Mouse (Mus musculus) ovary, postnatal 36 days (tissue): ENCODE measurements at regions not wholly inside any gene's neighbourhood (a gene's known extent, or its start where the extent isn't known, plus 50 kb on each side); places are given as distances from the start of the nearest gene placed in this dataset.
A peak's percentile ranks its signal among the peaks of the same experiment; 100 is the strongest.

Experiments
- DNase-seq: peaks from one replicate; pipeline ENCODE4 v3.0.0; 2022; ENCODE audit warnings: low spot score, mixed read lengths

DNA sequence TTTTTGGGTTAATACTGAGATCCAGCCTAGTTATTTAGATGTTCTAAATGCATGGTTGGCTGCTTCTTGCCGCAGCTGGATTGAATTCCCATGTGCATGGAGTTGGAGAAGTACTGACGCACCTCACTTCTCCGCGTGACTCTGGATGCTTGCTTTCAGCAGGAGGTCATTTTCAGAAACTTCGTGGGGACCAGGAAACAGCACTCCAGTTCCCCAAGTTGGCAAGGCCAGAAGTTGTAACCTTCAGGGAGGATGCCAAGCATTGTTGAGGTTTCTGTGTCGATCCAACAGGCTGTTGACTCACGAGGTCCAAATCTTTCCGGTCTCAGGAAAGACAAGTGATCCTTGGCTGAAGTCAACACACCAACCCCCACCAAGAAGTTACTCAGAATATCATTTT is 167.6 kb upstream of the Dpt start:
- DNase-seq: no peak

DNA sequence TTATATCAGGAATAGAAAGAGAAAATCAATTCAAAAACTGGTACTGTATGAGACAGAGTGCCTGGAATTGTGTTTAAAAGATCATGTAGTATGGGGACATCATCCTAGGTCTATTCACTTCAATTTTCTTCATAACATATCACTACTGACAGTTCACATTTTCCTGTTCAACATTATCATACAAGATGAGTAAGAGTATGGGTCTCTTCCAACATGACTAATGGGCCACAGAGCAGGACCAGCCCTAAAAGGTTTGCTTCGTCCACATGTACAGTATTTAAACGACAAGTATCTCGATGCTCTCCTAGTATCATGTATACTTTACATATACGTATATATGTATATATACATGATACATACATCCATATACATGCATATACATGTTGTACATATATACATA is 164.8 kb upstream of the Atp1b1 start:
- DNase-seq: no peak

DNA sequence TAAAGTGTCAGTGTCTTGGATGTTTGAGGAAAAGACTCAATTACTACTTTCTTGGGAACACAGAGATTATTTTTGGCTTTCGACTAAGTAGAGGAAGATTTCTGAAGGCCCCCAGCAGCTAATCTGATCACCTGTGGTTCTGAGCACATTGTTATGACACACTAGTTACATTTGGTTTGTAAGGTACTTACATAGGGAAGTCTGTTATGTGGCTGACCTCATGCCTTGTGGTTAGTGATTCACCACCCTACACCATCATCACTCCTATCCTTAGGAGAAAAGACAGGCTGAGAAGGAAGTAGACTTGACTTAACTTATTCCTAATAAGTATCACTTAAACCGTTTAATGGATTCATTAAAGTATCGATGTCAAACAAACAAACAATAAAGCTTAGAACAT is 164.3 kb upstream of the Atp1b1 start:
- no peak for DNase-seq

DNA sequence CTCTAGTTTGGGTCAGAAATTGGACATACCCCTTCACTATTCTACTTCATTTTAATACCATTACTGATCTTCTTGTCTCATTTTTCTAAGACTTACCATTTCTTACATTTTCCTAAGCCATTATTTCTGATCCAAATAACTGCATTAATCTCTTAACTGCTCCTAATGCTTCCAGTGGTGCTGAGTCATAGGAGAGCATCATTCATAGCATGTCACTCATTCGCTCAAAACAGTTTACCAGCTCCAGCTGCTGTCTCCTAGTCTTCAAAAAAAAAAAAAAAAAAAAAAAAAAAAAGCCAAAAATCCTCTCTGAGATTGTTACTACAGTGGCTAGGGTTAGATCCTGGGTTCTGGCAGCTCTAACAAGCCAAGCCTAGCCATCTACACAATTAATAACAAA is 162.0 kb upstream of the Atp1b1 start:
- DNase-seq: no peak

DNA sequence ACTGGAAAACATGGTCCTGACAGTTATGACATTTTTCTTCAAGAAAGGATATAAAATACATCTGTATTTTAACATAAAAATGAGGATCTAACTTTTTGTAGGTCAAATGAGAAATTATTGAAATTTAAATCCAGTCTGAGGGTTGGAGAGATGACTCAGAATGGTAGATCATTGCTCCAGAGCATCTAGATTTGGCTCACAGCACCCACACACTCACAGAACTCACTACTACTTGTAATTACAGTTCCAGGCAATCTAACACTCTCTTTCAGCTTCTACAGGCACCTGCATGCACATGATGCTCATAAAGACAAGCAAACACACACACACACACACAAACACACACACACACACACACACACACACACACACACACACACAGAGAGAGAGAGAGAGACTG is 159.7 kb upstream of the Atp1b1 start:
- DNase-seq: no peak

DNA sequence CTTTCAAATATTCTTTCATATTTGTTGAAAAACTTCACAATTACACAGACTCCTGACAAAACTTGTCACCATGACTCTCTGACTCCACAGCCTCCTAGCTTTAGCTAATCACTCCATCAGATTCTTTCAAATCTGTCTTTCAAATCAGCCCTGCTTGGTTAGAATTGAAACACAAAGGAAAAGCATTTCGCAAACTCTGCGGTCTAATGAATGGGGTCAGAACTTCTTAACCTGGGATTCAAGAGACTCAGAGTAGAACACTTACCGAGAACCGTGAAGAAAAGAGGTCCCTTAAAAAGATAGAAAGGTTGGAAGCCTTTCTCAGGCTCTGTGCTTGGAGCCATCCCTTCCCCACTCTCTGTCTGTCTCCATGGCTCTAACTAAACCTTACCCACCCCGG is 148.9 kb upstream of the Atp1b1 start:
- no peak for DNase-seq

DNA sequence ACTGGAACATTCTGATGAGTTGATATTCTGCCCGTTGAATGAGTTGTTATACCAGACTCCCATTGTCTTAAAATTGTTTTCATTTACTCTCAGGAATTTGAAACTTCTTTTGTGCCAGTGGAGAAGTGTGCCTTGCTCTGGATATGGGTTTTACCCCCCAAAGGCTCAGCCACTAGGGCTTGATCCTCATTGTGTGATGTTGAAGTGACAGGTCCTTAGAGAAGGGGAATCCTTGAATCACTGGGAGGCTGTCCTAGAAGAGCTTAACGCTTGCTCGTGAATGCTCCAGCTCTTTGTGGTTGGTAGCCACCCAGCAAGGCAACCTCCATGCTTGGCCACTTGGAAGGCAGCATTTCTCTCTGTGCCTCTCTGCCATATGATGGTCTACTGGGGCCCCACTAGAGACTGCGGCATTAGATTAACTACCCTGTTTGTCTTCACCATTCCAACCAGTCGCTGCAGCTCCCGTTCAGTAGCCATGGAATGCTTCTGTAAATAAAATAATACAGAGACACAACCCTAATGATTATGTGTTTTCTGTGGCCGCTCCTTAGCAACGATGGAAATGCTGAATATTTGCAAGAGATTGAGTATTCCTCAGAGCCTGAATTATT is 148.1 kb upstream of the Atp1b1 start:
- no peak for DNase-seq

DNA sequence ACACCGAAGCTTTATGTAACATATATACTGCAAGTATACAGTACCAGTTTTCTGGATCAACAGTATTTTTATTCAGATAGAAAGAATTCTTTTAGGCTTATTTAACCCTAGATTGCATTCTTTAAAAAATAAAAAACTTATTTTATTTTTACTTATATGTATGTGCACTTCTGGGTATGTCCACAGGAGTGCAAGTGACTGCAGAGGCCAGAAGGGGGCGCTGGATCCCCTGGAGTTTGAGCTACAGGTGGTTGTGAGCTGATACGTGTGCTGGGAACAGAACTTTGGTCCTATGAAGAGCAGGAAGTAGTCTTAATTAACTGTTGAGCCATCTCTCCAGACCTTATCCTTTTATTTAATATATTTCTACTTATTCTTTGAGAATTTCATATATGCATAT is 145.3 kb upstream of the Atp1b1 start:
- DNase-seq: no peak

DNA sequence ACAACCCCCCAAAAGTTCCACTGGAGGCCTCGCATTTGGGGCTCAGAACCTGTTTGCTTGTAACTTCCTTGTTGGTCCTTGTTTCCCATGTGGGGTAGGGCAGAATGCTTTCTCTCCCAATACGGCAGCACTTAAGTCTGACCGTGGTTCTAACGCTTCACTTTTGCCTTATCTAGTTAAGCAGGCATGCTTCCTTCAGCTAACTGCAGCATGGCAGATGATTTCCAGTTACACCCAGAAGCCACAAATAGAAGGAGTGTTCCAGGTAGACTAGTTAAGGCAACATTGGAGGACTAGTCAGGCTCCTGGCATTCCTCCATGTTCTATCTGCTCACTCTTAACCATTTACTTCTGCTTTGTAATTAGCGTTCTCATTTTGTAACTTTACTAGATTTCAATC is 144.4 kb upstream of the Atp1b1 start:
- no peak for DNase-seq

DNA sequence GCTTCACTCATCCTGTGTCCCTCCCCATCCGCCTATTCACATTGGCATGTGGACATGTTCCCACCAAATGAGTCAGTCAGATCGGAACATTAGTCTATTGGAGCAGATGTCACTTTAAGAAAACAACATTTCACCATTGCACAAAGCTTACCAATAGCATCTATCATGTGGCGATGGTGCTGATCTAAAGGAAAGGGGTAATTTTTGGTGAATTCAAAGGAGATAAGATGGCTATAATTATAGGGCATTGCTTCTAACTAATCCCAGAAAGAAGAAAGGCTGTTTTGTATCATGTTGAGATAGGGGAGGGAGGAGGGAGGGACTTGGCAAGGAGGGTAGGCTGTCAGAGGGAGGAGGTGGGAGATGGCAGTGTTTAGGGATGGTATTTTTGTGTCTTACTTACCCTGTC is 132.1 kb upstream of the Atp1b1 start:
- DNase-seq: no peak

DNA sequence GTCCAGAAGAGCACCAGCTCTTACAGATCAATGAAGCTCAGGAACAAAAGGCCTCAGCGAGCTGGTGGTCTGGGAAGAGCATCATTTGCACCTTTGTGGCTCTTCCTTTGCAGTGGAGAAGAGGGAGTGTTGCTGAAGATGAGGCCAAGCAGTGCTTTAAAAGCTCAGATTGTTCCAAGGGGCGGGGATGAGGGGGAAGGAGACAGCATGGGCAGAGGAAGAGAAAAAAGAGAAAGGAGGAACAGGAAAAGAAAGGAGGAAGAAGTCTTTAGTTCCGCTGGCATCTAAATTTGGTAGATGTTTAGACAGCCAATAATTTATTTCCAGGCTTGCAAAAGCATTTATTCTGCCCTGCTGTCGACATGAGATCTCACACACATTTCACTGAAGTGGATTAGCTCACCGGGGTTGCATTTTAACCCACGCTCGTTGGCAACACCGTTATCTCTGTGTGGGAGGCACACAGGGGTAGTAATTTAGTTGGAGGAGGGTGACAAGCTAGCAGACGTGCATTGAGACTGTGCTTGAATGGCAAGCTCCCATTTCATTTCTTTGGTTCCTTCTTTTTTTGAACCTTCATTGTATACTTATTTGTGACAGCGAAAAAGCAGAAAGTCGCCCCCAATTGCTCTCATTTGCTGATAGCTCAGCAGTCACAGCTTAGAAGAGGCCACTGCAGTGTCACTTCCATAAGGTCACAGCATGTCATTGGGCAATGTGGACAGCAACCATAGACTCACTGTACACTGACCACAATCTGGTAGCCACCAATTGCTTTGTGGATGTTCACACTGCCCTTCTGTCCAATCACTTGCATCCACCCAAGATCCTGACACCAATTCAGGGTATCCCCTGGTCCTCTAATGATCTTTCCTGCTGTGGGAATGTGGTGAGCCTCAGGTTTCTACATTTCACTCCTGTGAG is 128.2 kb upstream of the Atp1b1 start:
- DNase-seq: peak; percentile 12

DNA sequence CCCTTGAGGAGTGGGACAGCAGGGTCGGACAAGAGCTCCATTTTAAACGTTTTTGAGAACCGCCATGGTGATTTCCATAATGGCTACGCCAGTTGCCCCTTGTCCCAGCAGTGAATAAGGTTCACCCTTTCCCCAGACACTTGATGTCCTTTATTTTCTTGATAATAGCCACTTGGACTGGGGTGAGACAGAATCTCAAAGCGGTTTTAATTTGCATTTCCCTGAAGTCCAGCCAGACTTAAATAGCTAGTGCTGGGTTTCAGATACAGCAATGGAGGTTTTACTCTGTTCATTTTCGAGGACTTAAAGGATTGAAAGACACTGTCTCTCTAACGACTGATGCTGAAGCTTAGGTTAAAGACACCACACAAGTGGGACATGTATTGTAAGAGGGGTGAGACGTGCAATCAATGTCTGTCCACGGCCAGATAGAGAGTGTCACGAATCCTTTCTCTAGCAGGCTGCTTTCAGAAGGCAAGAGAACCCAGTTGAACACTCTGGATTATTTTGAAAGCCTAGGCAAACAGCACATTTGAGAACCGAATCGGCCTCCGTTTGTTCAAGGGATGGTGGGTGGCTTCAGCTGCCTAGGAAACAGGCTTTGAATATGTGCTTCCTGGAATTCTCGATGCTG is 118.8 kb upstream of the Atp1b1 start:
- DNase-seq: no peak

DNA sequence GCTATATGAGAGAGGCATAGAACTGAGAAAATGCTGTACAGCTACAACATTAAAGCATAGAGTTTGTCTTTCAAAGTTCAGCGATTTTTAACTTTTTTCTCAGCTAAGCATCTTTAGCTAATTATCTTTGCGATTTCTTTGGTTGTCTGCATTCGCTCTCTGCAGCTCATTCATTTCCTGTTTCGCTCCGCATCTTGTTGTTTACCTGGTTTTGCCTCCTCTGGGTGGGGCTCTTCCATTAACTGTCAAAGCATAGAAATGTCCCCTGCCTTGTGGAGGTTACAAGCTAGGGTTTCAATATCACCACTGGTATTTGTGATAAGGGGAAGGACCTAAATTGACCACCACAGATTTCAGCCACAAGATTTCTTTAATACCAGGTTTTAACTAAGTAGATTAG is 115.5 kb upstream of the Atp1b1 start:
- no peak for DNase-seq

DNA sequence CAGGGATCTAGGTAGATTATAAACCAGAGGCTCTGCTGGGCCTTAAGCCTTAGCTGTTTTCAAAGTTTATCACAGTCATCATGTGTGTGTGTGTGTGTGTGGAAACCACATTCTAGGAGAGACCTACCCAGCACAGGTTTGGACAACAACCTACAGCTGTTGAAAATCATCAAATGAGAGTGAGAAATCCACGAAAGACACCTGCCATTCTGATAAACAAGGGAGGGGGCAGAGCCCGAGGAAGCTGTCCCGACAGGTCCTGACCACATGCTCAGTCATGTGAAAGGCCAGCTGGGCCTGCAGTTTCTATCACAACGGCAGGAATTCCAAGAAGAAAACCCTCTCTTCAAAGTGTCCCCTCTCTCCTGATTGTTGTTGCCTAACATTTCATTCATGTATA is 114.0 kb upstream of the Atp1b1 start:
- DNase-seq: no peak

DNA sequence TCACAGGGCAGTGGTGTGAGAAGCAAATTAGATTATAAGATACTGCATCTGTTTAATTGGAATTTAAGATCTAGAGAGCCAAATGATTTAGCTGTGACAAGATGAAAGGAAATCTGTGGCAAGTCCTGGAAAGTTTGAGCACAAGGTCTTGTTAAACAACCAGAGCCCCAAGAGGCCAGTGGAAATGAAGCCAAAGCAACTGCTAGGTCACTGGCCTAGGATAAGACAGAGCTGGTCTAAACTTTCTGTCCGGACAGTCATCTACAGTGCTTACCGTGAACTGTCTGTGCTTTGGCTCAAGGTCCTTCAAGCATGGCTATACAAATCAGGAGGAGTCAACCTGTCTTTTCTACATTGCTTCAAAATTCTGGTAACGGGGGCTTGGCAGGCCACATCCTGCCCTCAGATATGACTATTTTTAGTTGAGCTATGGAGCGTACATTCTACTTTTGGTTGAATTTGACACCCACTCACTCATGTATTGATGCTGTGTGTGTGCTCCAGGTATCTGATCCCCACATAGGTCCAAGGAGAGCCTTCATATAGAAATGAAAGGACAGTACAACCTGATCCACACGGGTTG is 113.4 kb upstream of the Atp1b1 start:
- DNase-seq: no peak

DNA sequence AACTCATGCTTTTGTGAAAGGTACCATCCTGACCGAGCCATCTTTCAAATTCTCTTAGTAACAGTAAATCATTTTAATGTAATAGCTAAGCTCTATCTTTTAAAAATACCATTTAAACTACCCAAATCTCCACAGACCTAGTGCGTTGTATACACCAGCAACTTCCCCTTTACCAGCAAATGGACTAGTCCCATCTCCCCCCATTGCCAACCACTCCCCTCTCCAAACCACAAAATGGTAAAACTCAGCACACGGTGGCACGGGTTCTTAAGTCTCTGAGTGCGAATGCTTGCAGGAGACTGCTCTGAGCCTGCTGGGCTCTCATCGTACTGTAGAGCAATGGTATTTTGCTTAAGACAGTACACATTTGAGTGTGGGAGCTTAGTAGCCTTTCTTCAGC is 106.7 kb upstream of the Atp1b1 start:
- DNase-seq: no peak

DNA sequence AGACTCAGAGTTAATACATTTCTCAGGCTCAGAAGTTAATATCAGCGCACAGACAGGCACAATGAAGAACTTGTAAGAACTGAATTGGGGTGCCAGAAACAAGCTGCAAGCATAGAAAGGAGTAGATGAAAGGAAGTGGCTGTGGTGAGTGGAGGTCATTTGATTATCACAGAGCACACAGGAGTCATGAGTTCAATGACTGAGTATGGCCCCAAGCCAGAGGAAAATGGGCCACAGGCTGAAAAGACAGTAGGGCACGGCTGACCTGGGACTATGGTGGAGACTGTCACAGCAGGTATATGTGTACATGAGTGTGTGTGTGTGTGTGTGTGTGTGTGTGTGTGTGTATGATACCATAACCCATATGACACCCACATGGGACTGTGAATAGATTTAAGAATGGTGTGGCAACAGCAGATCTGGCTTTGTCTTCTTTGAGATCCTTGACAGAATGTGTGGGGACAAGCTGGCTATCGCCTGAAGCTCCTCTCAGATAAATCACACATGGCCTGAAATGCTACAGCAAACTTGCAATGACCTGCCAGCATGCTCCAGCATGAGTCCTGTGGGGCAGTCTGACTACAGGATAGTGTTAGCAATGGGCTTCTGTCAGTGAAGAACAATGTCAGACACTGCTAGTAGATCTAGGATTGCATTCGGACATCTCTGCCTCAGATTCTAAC is 101.5 kb upstream of the Atp1b1 start:
- no peak for DNase-seq

DNA sequence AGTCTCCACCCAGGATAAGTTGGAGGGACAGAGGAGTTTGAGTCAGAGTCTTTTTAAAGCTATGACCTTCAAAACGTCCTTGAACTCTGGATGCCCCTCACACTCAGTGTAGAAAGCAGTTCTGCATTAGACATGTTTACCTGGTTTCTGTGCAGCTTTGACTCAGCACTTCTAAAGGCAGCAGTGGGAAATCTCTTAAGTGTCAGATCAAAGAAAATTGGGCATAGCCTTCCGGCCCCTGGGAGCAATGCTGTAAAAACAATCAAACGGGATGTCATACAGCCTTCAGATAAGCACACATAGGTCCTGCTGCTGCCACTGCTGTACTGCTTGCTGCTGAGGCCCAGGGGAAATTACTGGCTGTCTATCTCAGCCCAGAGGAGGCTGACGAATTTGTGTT is 94.5 kb upstream of the Atp1b1 start:
- DNase-seq: no peak

DNA sequence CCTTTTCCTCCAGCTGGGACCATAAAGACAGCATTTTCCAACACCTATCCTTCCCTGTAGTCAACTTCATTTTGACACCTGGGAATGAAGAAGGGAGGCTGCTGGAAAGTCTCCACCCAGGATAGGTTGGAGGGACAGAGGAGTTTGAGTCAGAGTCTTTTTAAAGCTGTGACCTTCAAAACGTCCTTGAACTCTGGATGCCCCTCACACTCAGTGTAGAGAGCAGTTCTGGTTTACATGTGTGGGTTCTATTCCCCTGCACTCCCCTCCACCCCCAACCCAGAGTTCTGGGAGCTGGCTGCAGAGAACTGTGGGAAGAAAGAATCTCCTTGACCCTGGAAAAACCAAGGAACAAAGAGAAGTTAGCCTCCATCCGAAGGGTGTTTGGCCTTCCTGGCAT is 92.9 kb upstream of the Atp1b1 start:
- no peak for DNase-seq

DNA sequence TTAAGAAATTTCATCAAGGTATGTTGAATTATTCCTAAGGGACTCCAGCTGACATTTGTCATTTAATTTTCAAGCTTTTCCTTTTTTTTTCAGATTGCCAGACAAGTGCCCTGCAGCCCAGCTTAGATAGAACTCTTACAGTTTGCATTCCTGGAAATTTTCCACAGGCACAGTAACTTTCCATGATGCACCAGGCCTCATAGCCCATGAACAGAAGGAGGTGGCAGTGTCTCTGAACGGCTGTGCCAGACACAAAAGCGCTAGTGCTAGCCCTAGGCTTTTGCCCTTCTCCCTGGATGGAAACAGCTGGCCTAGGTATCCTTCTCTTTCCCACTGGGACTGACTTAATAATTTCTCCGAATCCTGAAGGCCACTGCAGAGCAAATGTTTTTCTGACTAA is 92.4 kb upstream of the Atp1b1 start:
- DNase-seq: no peak

DNA sequence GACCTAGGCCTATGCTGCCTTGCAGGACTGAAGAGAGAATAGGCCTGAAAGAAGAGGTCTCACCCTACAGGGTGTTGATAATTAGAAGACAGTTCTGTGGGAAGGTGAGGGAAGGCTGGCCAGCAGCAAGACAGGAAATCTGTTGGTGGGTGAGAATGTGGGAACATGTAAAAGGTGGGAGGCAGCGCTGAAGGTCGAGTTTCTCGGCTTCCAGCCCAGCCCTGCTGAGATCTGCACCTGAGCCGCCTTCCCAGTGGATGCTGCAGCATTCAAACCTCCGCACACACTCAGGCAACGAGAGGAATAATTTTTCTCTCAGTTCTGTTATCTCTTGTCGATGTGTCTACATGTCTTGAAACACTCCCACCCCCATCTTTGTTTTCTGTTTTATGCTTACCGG is 89.9 kb upstream of the Atp1b1 start:
- DNase-seq: no peak

DNA sequence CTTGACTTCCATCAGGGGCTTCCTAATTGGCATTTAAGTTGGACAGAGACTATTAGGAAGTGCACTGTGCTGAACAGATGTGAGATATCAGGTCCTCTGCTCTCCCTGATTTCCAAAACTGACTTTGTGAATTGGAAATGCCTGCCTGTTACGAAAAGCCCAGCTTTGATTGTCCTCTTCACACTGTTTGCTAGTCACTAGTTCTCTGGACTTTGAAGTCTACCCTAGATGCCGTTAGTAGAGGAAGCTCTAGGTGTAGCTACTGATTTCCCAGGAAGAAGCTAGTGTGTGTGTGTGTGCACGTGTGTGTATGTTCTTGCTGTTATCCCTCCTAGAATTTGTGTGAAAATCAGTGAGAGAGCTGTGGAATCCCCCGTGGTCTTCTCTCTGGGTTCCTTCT is 87.7 kb upstream of the Atp1b1 start:
- no peak for DNase-seq
